Mouse (Mus musculus) kidney, postnatal 0 days (tissue): ENCODE measurements around the gene Tpbgl. TPM values are rescaled to one million over a fixed set of nuclear protein-coding genes. Genes with fewer than 3 reads are reported as not detected.
A peak's percentile ranks its signal among the peaks of the same experiment; 100 is the strongest.

Experiments
- ATAC-seq: fragments of 200-750 bp; cut with Nextera tagmentation; replicated peaks from 2 replicates; pipeline ENCODE4 v1.8.0; 2017; ENCODE audit warnings: low read depth, moderate number of reproducible peaks, moderate TSS enrichment, moderate library complexity; ENCODE audit not compliant: low FRiP score
- DNase-seq: peaks from one replicate; pipeline ENCODE4 v3.0.0-alpha.2; 2016; ENCODE audit warnings: low spot score
- H3K27ac ChIP-seq: fragments of 300-500 bp; sonication (generic); 2 replicates; pipeline ENCODE4 v1.5.1; 2014; ENCODE audit warnings: mild to moderate bottlenecking
- H3K27me3 ChIP-seq: fragments of 300-500 bp; sonication (generic); 2 replicates; pipeline ENCODE4 v1.6.1; 2014; ENCODE audit warnings: low read length, mixed read lengths; ENCODE audit not compliant: insufficient read depth
- H3K36me3 ChIP-seq: fragments of 300-500 bp; sonication (generic); 2 replicates; pipeline ENCODE4 v1.6.1; 2014; ENCODE audit warnings: low read length, mixed read lengths; ENCODE audit not compliant: insufficient read depth
- H3K4me1 ChIP-seq: fragments of 300-500 bp; sonication (generic); replicated peaks from 2 replicates; pipeline ENCODE4 v1.6.1; 2014; ENCODE audit warnings: antibody characterized with exemption, low read length, mixed read lengths; ENCODE audit not compliant: insufficient read depth
- H3K4me2 ChIP-seq: fragments of 300-500 bp; sonication (generic); 2 replicates; pipeline ENCODE4 v1.6.1; 2014; ENCODE audit warnings: mild to moderate bottlenecking, low read length, moderate library complexity, mixed read lengths
- H3K4me3 ChIP-seq: fragments of 300-500 bp; sonication (generic); replicated peaks from 2 replicates; pipeline ENCODE4 v1.5.1; 2014; ENCODE audit warnings: low read depth, low read length
- H3K9ac ChIP-seq: fragments of 300-500 bp; sonication (generic); 2 replicates; pipeline ENCODE4 v1.6.1; 2014; ENCODE audit warnings: low read depth, low read length
- H3K9me3 ChIP-seq: fragments of 300-500 bp; sonication (generic); replicated peaks from 2 replicates; pipeline ENCODE4 v1.6.1; 2016; ENCODE audit warnings: low read length, inconsistent platforms, mixed read lengths
- CTCF ChIP-seq: IDR thresholded peaks from 2 replicates; pipeline ENCODE4 v1.5.1; 2016; ENCODE audit warnings: antibody characterized with exemption, low read depth, mild to moderate bottlenecking, moderate library complexity
- WGBS: fragments of 180-500 bp; shearing (Covaris S2); extraction: QIAGEN DNeasy Blood & Tissue Kit; methylation state at CpG from one replicate; pipeline ENCODE4 v1.1.7; 2014; 5-methylcytosine and 5-hydroxymethylcytosine counted together
- polyA plus RNA-seq: library from polyadenylated mRNA; unstranded; fragments of >200 nt; fragmentation: Nextera tagmentation; extraction: Ambion mirVana; gene quantifications from 2 replicates; pipeline ENCODE4 v1.2.1, GENCODE M21; 2015

Tpbgl gene
- polyA plus RNA-seq, 1 experiment from 2014 or later, result 0.63 TPM

DNA sequence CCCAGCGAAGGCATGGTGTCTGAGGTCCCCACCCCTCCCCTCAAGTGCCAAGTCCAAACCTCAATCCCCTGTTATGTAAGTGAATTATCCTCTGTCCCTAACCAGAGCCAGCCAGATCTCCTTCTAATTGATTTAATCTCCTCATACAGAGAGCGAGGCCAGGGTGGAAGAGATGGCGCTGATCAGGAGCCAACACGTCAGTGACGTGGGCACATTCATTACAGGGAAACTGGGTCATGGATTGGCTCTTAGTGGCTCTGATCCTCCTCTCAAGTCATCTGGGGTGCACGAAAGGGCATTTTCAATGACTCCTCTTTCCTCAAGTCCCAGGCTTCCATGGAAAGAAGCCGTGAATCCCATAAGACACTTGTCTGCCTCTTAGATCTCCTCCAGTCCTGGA lies 17.8 kb upstream of the Tpbgl start:
- no peaks in the 10 kb centered on the region for H3K36me3 ChIP-seq
- DNase-seq (no peak), ATAC-seq (no peak)
- no peaks in the 10 kb centered on the region for H3K9me3 ChIP-seq
- H3K4me3 ChIP-seq, result no peak overlapping the region
- 79% methylated on average over 7 of the region's 7 CpGs for WGBS
- no peak overlapping the region for H3K4me2 ChIP-seq
- H3K27me3 ChIP-seq, result no peaks in the 10 kb centered on the region
- no peaks in the 10 kb centered on the region for H3K4me1 ChIP-seq
- no peak overlapping the region for H3K27ac ChIP-seq
- no peak for TF ChIP-seq CTCF
- no peak overlapping the region for H3K9ac ChIP-seq

DNA sequence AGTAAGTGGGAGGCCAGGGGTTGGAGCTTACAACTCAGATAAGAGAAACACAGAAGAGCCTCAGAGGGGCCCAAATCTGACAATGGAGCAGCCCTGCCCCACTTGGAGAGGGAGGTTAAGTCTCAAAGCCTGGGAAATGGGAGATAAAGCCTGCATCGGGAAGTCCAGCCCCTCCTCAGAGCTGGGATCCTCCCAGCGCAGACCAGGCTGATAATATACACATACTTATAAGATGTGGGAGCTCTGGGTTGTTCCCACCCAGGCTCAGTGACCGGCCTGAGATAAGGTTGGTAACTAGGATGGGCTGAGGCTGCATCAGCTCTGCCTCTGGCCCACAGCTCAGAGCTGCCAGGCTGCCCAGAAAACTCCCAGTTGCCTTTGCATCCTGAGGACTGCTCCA lies 15.2 kb upstream of the Tpbgl start:
- no peak overlapping the region for H3K27ac ChIP-seq
- H3K9ac ChIP-seq, result no peak overlapping the region
- DNase-seq (no peak), ATAC-seq (no peak)
- no peaks in the 10 kb centered on the region for H3K9me3 ChIP-seq
- TF ChIP-seq CTCF, result no peak
- no peaks in the 10 kb centered on the region for H3K27me3 ChIP-seq
- no peak overlapping the region for H3K4me2 ChIP-seq
- H3K4me1 ChIP-seq, result no peaks in the 10 kb centered on the region
- no peak overlapping the region for H3K4me3 ChIP-seq
- WGBS, result 52% methylated on average over 3 of the region's 3 CpGs
- H3K36me3 ChIP-seq, result no peaks in the 10 kb centered on the region

DNA sequence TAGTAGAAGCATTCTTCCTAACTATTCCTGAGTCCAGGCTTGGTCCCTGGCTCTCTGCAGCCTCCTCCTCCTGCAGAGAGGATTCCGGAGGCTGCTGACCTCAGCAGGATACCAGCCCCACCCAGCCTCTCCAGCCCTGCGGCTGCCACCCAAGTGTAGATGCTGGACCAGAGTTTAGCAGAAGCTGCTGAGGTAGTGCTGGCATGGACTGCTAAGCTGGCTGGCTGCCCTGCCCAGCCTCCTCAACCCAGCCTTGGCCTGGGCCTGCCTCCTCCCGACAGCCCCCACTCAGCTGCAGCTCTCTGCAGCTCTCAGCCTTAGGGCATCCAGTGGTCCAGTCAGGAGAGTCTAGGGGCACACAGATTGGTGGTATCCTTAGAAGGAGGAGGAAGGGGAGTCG lies 14.3 kb upstream of the Tpbgl start:
- WGBS, result 38% methylated on average over 4 of the region's 4 CpGs
- H3K9me3 ChIP-seq, result no peaks in the 10 kb centered on the region
- no peaks in the 10 kb centered on the region for H3K4me1 ChIP-seq
- no peak overlapping the region for H3K9ac ChIP-seq
- no peak overlapping the region for H3K27ac ChIP-seq
- ATAC-seq, result no peak
- no peak for DNase-seq
- TF ChIP-seq CTCF, result no peak
- H3K4me3 ChIP-seq, result no peak overlapping the region
- H3K36me3 ChIP-seq, result no peaks in the 10 kb centered on the region
- no peaks in the 10 kb centered on the region for H3K27me3 ChIP-seq
- H3K4me2 ChIP-seq, result no peak overlapping the region

DNA sequence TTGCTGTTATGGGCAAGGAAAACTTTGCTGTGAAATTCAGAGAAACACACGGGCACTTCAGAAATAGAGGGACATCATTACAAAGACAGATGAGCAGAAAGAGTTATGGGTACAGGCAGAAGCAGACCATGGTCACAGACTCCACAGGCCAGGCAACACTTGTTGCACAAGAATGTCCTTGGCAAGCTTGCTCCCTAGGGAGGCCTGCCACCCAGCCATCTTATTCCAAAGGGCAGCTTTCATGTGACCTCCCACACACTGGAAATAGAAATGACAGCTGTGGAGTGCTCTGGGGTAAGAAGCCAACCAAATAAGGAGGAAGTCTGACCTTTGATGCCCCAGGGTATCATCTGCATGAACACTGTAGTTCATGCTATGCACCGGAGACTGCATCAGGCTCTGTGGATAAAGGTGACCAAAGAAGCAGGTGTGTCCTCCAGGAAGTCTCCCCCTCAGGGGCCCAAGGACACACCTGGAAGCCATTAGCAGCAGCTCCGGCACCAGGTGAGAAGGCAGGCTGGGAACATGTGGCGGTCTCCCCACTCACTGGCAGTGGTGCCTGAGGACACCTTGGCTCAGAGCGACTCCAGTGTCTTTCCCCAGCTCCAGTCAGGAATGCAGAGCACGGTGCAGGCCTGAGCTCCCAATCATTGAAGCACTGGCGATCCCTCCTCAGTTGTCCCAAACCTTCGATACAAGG lies 7.2 kb upstream of the Tpbgl start:
- H3K4me3 ChIP-seq, result no peak overlapping the region
- no peaks in the 10 kb centered on the region for H3K9me3 ChIP-seq
- ATAC-seq (no peak), DNase-seq (no peak)
- TF ChIP-seq CTCF, result no peak
- H3K4me2 ChIP-seq, result no peak overlapping the region
- no peaks in the 10 kb centered on the region for H3K27me3 ChIP-seq
- H3K36me3 ChIP-seq, result no peaks in the 10 kb centered on the region
- H3K27ac ChIP-seq, result no peak overlapping the region
- WGBS, result 78% methylated on average over 8 of the region's 8 CpGs
- H3K4me1 ChIP-seq, result no peaks in the 10 kb centered on the region
- no peak overlapping the region for H3K9ac ChIP-seq

DNA sequence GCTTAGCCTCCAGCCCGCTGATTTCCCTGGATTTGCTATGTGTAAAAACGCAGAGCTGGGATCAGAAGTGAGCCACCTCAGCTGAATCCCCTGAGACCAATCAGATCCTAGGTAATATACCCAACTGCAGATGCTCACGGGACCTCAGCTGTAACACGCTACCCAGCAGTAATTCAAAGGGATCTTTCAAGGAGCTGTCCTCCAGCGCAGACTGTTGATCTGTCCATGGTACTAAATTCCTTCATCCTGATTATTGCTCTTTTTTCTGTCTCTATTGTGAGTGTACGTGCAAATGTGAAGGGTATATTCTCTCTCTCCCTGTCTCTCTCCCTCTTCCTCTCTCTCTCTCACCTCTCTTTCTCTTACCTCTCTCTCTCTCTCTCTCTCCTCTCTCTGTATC lies 5.4 kb upstream of the Tpbgl start:
- H3K4me3 ChIP-seq, result no peak overlapping the region
- no peak overlapping the region for H3K4me2 ChIP-seq
- no peaks in the 10 kb centered on the region for H3K9me3 ChIP-seq
- TF ChIP-seq CTCF, result no peak
- no peak overlapping the region for H3K27ac ChIP-seq
- WGBS, result 7% methylated on average over 6 of the region's 6 CpGs
- H3K4me1 ChIP-seq, result no peaks in the 10 kb centered on the region; the same call in 1 of the 2 replicates
- H3K36me3 ChIP-seq, result no peaks in the 10 kb centered on the region
- ATAC-seq, result no peak
- H3K27me3 ChIP-seq, result 0 out of 2 replicates have a peak, but pooled peaks cover 6% of the 10 kb centered on the region
- no peak overlapping the region for H3K9ac ChIP-seq
- peak; percentile 78 for DNase-seq

DNA sequence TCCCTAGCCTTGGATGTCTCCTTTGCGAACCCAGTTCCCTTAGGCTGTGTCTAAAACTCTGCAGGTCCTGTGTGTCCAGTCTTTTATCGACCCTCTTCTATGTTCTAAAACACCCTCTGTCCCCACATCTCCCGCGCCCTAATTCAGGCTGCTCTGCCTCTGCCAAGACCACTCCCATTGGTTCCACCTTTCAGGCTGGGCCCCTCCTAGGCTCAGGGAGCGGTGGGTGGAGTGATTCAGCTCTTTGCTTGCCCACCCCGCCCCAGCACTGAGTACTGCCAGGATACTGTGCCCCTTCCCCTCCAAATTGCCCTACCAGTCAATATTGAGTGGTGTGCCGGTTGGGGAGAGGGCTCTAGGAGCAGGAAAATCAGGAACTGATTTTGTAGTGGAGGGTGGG lies 463 bp upstream of the Tpbgl start:
- Histone ChIP-seq H3K9me3 (no peaks in the 10 kb centered on the region), H3K4me3 (peak overlapping the region; percentile 38; the same call in 1 of the 2 replicates), H3K4me1 (peaks cover 13% of the 10 kb centered on the region; the same call in 1 of the 2 replicates), H3K4me2 (0 out of 2 replicates have a peak overlapping the region, but pooled peaks have one; percentile 96), H3K36me3 (no peaks in the 10 kb centered on the region), H3K9ac (no peak overlapping the region), H3K27me3 (peaks cover 38% of the 10 kb centered on the region), H3K27ac (no peak overlapping the region)
- ATAC-seq (no peak), DNase-seq (no peak)
- TF ChIP-seq CTCF, result no peak
- WGBS, result 12% methylated on average over 7 of the region's 7 CpGs
